Mouse (Mus musculus): Measurements from ENCODE around the gene Dennd1c.
"Not testable (repeated sequence)": the region's sequence is repeated elsewhere in the genome, so short reads cannot be mapped to it uniquely, and the experiment has no call there.

The Dennd1c gene

DNA sequence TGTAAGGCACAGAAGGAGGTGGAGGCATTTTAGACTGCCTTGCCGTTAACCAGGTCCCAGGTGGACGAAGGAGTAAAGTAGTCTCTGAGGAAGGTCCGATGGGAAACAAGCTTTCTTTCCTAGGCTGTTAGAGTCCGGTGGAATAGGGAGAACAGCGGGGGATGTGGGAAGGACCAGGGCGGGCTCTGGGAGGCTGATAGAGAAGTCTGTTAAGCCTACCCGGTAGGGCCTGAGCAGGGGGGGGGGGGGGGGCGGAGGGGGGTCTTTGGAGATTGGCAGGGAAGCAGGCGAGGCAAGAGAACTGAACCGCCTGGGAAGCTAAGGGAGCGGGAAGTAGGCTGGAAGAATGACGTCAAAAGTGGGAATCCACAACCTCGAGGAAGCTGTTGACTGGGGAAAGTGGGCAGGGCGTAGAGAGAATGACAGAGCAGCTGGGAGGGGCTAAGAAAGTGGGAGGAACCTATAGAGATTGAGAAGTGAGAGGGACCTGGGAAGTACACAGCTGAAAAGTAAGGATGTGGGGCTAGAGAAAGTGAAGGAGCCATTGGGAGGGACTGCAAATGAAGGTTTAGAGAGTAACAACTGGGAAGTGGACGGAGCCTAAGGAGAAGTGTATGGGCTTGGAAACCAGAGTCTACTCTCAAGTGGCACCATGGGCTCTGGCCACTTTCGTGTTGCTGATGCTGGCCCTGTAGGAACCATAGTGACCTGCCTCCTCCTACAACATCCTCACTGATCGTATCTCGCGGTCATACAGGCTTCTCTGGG, 17.7 kb upstream of the Dennd1c start:
- DNase-seq: peak; percentile 85 to 90

DNA sequence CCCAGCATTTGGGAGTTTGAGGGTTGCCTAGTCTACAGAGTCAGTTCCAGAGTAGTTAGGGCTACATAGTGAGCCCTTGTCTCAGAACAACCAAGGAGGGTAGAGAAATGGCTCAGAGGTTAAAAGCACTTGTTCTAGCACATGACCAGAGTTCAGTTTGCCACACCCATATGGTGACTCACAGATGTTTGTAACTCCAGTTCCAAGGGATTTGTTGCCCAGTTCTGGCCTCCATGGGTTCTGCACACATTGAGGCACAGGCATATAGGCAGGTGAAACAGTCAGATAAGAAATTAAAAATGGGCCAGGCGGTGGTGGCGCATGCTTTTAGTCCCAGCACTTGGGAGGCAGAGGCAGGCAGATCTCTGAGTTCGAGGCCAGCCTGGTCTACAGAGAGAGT, 15.9 kb upstream of the Dennd1c start:
- no peak for DNase-seq

DNA sequence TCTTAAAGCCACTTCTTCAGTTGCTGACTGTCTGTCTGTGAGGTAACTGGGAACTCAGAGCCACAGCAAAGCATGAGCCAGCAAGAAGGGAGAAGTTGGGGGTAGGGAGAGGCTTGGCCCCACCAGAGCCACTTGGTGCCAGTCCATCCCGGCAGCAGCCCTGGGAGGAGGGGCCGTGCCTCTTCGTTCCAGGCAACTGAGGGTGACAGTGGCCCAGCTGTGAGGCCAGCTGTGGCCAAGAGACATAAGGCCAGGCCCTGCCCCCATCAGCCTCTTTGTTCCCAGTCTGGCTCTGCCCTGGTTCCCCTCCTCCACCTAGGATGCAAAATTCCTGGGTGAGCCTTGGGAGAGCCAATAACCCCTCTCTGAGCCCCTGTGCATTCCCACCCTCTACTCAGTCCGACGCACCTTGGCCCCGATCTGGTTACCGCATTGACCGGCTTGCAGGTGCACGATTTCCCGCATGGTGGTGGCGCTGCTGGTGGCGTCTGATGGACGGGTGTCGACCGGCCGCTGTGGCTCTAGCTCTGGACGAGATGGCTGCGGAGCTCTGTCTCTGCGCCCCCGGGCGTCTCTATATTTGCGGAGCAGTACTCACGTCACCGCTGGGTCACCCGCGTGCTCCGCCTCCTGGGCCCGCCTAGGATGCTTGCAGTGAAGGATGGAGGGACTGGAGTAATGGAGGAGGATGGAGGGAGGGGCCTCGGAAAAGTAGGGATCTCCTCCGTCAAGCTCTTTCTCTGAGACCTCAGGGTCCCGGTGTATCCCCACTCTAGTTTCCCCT, 8.9 kb upstream of the Dennd1c start, which contains the start of gene Tubb4a:
TSS of gene Tubb4a (minus strand) at position 734 of the 784 bp plus-strand sequence.
- peak in 1 of 2 experiments; percentile 27 for DNase-seq

DNA sequence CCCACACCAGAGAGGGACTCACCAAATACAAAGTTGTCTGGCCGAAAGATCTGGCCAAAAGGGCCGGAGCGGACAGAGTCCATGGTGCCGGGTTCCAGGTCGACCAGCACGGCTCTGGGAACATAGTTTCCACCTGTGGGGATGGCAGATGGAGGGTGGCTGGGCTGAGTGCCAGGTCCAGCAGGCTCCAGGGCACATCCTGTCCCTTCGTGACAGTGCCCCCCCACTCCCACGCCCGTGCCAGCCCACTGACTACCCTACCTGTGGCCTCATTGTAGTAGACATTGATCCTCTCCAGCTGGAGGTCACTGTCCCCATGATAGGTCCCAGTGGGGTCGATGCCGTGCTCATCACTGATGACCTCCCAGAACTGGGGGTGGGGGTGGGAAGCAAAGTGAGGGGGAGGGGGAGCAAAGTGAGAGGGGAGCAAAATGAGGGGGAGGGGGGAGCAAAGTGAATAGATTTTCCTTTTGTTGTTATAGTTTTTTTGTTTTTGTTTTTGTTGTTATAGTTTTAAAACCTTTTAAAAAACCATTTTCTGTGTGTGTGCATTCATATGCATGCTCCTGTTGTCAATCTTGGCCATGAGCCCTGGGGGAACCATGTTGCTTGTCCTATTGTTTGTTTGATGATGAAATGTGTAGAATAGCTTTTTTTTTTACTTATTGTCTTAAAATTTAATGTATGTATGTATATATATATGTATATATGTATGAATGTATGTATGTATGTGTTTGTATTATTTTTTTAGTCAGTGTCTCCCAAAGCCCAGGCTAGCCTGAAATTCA, 7.8 kb upstream of the Dennd1c start:
- no peak for DNase-seq

DNA sequence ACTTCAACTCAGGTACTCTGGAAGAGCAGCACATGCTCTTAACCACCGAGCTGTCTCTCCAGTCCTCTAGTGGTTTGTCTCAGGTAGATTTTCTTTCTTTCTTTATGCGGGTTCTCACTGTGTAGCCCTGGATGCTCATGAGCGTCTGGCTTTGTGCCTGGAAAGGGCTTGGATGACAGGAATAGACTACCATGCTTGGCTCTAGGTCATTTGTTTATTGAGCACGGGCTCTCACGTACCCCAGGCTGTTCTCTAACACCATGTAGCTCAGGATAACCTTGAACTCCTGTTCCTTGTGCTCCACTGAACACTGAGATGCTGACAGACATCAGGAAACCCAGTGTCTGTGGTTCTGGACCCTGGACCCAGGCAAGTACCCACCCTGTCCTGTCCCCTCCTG, 4.2 kb upstream of the Dennd1c start:
- DNase-seq: no peak

DNA sequence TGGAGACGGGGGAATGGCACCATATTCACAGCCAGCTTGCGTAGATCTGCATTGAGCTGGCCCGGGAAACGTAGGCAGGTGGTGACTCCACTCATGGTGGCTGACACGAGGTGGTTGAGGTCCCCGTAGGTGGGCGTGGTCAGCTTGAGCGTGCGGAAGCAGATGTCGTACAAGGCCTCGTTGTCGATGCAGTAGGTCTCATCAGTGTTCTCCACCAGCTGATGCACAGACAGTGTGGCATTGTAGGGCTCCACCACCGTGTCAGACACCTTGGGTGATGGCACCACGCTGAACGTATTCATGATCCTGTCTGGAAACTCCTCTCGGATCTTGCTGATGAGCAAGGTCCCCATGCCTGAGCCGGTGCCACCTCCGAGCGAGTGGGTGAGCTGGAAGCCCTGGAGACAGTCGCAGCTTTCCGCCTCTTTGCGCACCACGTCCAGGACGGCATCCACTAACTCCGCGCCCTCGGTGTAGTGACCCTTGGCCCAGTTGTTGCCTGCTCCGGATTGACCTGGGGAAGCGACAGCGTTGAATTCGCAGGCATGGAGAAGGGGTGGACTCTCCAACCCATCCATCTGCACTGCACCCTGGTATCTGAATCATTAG, 3.0 kb upstream of the Dennd1c start:
- DNase-seq: no peak

- no peak for DNase-seq
Measured at GRCm38 (mm10) chr17:57079919-57080318, 1.6 kb upstream of the Dennd1c start.

- no peak for DNase-seq
Measured at GRCm38 (mm10) chr17:57076916-57077315, 1.4 kb downstream of the Dennd1c start.

- DNase-seq: peak; percentile 59 to 76
Measured at GRCm38 (mm10) chr17:57070699-57071098, 7.6 kb downstream of the Dennd1c start.

- DNase-seq: no peak
Measured at GRCm38 (mm10) chr17:57070272-57070671, 8.0 kb downstream of the Dennd1c start.

- DNase-seq: no peak
Measured at GRCm38 (mm10) chr17:57066908-57067307, 11.4 kb downstream of the Dennd1c start.

DNA sequence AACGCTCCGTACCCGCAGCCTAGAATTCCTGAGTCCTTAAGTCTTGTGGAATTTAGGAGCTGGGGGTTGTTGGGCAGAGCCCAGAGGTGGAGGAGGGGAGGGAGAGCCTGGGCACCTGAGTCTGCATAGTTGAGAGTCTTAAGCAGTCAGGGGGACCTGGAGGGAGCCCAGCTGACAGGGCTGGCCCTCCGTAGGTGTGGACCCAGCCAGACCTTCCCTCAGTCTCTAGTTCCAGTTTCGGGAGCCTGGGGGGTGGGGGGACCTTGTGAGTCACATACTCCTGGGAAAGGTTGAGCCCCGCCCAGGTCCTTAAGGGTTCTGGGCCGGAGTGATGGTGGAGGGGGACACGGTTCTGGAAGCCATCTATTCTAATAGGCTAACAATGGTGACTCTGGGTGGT, 15.3 kb downstream of the Dennd1c start:
- DNase-seq: peak; percentile 56 to 72

- peak in 1 of 2 experiments; percentile 24 for DNase-seq
Measured at GRCm38 (mm10) chr17:57062548-57062947, 15.8 kb downstream of the Dennd1c start.

DNA sequence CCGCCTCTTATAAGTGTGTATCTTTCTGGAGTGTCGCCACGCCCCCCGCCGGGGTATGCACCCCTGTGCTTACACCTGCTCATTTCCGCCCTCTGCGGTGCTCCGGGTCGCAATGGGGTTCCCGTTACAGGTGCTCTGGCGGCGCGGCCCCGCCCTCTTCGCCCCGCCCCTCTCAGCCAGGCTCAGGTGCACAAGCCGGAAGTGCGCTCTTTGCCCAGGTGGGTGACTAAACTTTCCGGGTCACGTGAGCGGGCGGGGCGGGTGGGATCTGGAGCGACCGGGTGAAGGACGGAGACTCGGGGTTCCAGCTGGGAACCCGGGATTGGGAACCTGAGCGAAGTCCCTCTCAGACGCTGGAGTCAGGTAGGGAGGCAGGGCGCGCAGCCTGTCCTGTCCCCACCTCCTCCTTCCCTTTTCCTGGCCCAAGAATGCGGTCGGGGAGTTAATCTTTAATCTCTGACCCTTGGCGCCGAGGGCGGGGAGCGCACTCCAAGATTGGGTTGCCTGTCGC, 16.2 kb downstream of the Dennd1c start:
- DNase-seq: peak; percentile 87 to 93

GRCm38 (mm10) chr17:57061069-57061468, 17.2 kb downstream of the Dennd1c start:
- no peak for DNase-seq

- peak; percentile 98 for DNase-seq
Measured at GRCm38 (mm10) chr17:57060231-57060801, 18.0 kb downstream of the Dennd1c start.

DNA sequence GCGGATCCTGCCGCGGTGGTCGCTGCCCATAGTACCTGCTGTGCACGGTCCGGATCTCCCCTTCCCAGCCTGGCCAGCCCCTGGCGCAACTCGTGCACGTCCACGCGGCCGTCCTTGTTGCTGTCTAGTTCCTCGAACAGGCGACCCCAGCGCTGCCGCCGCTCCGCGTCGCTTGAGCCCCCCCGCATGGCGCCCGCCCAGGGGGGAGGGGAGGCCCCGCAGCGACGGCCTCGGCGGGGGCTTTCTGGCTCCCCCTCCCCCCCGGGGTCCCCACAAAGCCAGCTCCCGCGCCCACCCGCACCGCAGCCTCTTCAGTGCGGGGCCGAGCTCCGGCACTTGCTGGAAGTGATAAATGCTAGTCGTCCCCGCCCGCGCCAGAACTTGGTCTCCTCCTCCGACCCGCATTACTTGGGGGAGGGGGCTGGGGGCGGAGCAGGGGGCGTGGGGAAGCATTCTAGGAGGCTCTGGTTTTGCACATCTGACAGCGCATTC, 18.8 kb downstream of the Dennd1c start, which contains the start of gene Slc25a23:
TSS of gene Slc25a23 (minus strand) at position 378 of the 492 bp plus-strand sequence.
- DNase-seq: peak; percentile 66 to 67

DNA sequence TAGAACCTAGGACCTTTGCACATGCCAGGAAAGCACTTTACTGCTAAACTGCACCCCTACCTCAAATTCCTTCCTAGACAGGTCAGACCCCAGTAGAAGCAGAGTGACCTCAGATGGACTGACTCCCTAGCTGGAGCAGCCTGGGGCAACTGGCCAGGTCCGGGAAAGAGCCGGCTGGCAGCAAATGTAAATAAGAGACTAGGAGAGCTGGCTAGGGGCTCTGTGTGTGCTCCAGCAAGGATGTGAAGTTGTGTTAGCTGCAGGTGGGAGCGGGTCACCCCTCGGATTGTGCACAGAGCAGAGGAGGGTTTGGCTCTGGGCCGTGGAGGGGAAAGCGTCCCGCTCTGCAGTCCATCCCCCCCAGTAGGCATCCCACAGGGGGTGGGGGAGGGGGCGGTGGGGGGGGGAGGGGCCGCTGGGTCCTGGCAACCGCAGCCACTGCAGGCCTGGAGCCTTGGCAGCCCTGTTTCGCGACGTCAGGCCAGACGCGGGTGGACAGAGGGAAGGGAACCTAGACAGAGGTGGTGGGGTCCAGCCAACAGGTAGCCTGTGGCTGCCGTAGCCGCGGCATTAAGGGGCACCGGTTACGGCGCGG, 19.3 kb downstream of the Dennd1c start, which contains the start of gene Crb3:
TSS of gene Crb3 (plus strand) at position 215 of the 595 bp plus-strand sequence.
- peak; percentile 50 to 51 for DNase-seq

GRCm38 (mm10) chr17:57056246-57056645, 22.1 kb downstream of the Dennd1c start:
- DNase-seq: no peak

DNA sequence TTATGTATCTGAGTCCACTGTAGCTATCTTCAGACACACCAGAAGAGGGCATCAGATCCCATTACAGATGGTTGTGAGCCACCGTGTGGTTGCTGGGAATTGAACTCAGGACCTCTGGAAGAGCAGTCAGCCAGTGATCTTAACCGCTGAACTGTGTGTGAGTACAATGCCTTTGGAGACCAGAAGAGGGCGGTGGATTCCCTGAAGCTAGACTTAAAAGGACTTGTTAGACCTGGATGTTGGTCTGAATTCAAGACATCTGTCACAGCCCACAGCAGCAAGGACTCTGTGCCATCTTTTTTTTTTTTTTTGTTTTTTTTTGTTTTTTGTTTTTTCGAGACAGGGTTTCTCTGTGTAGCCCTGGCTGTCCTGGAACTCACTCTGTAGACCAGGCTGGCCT, 26.6 kb downstream of the Dennd1c start:
- DNase-seq: not testable (repeated sequence)

DNA sequence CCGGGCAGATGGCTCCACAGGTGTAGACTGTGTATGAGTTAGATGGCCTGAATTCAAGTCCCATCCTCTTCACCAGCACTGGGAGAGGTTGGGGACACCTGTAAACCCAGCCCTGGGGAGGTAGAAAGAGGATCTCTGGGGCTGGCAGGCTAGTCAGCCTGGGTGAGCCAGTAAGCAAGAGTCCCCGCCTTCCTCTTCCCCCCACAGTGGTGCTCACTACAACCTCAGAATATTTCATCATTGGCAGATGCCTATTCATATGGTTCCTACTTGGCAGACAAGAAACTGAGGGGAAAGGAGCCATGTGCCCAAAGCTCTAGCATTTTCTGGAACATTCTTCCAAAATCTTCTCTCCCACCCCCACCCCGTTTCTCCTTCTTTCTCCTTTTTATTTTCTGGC, 29.5 kb downstream of the Dennd1c start:
- DNase-seq: no peak
